Mouse (Mus musculus): Measurements from ENCODE around the gene Cyth3.

DNA sequence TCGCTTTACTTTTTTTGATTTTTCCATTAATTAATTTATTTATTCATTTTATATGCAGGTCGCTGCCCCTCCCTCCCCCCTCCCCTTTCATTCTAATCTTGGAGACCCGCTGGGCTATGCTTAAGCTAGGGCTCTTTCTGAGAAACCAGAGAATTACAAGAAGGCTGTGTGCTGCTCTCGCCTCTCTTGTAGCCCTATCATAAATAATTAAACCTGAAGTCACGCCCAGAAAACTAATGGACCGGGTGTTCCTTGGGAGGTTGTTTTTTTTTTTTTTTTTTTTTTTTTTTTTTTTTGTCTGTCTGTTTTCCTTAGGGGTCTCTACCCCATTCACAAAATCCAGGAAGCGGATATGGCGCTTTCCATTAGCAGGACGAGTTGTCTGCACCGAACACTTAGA is 15.5 kb upstream of the Cyth3 start:
- TF ChIP-seq CTCF (conservative IDR thresholded peaks at IDR 0.05; ENCODE audit: low read length), result no peak
- TF ChIP-seq POU5F1 (IDR thresholded peaks at IDR 0.05; ENCODE audit: borderline replicate concordance, low read length), result no peak
- no peak for TF ChIP-seq NANOG (IDR thresholded peaks at IDR 0.05; ENCODE audit: borderline replicate concordance, low read length)

Data from E14TG2a.4 (cell line).